Mouse (Mus musculus) liver, embryonic 14.5 days (tissue): ENCODE data around the gene Pced1b.

Experiments
- CTCF ChIP-seq: IDR thresholded peaks from 2 replicates; pipeline ENCODE4 v1.5.1; 2016; ENCODE audit warnings: antibody characterized with exemption, low read depth, control low read depth
- EP300 ChIP-seq: IDR thresholded peaks from 2 replicates; pipeline ENCODE4 v1.6.1; 2016; ENCODE audit warnings: antibody characterized with exemption, low read depth

GRCm38 (mm10) chr15:97323466-97323865, 76.6 kb downstream of the Pced1b start:
- TF ChIP-seq CTCF = no peak
- no peak for TF ChIP-seq EP300
